Mouse (Mus musculus) hindlimb bud, embryonic 11.5 days (tissue): ENCODE measurements around the gene Cd151.

ENCODE experiments used
- DNase-seq: peaks from one replicate; pipeline ENCODE4 v3.0.0-alpha.2; 2012; ENCODE audit warnings: low read depth, low spot score; ENCODE audit errors: extremely low spot score

The Cd151 gene

DNA sequence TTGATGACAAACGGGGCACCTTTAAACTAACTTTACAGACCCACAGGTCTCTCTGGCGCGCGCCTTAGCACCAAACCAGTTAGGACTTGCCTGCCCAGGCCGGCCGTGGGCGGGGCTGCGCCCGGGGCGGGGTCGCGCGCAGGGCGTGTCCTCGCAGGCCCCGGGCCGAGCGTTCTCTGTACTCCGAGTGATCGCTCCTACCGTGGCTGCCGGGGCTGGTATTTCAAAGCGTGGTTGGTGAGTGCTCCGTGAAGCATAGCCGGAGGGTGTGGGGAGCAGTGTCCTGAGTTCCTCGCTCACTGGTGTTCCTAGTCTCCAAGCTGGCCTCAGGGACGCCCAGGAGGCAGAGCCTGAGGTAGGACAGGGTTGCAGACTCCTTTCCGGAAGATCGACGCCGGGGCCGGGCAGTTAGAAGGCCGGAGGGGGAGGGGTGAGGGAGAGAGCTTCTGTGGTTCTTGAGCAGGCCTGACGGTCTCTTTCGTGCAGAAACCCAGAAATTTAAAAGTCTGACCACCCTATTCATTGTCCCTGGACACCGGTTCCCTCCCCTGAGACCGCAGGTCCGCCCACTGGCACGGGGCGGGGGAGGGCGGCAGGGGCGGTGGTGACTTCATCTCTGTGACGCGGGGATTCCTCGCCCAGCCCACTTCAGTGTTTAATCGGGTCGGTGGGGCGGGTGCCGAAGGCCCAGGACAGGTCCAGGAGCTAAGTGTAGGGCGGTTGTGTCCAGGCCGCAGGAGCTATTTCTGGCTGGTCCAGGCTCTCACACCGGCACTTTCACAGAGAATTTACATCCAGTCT lies at the start of gene Cd151:
TSS of gene Cd151 (plus strand) at position 163 of the 801 bp plus-strand sequence.
- no peak for DNase-seq

DNA sequence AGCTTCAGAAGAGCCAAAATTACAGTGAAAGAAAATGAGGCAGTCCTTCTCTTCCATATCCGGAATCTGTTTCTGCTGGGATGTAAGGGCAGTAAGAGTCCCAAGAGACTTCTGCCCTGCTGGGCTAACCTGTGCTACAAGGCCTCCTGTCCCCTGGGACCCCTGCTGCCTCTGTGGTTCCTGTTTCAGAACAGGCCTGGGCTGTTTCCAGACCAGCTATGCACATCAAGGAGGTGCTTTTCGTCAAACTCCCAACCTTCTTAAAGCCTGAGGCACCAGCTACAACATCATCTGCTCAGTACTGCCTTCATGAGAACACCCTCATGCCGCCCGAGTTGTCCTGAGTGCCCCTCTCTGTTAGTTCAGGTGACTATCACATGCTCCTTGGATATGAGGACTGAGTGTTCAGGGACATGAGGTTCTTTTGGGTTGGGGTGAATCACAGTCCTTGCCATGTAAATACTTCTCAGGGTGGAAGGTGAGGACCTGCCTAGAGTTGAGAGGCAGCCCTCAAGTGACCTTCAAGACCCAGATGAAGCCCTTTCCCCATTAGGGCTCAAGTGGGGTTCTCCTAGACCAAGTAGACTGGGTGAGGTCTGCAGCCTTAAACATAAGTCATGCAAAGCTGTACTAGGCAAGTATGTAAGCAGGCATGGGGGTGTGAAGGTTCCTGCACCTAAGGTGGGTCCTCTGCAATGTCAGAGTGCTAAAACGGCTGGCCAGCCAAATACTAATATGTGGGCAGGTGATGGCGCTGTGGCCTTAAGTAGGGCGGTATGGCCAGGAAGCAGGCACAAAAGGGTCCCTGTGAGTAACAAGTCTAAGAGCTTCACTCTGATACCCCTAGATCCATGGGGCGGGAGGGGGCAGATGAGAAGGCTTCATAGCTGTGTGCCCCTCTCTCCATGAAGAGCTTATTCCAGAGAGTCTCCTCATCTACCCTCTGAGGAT lies 49.2 kb upstream of the Cd151 start:
- no peak for DNase-seq

DNA sequence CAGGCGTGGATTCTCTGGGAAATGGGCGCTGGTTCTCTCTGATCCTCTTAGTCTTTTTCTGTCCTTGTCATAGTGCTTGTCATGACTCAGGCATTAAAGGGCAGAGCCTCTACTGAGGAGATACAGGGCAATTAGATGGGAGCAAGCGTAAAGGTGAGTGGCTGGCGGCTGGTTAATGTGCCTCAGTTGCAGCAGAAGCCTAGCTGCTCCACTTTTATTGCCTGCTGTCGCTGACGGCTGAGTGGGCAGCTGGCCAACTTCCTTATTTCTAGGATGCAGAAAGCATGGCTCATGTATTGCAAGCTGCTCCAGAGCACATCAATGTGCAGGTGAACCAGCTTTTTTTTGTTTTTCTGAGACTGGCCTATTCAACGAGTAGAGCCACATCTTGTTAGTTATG lies 48.2 kb upstream of the Cd151 start:
- no peak for DNase-seq

DNA sequence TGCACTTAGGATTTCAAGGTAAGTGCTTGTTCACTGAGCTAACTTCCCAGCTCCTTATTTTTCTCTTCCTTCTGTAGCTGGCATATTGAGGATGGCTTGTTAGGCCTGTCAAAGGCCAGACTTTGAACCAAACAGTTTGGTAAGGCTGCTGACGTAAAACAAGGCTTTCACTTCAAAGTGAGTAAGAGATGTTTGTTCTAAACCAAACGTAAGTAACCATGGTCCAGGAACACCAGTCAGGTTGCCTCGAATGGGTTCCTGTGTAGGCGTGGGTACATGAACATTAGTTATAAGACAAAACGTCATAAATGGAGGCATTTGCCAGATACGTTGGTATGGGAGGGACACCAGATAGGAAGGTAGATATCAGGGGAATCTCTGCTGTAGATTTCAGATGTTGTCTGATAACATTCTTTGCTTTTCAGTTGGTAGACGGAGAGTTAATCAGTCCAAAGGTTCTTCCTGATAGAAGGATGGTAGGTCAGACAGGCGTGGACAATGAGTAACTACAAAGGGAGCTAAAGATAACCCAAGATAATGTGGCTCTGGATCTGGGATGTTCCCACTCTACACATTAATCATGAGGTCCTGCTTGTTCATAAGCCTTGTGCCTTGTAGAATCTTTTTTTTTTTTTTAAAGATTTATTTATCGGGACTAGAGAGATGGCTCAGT lies 47.0 kb upstream of the Cd151 start:
- DNase-seq = no peak

GRCm38 (mm10) chr7:141423811-141424210 lies 43.4 kb upstream of the Cd151 start:
- DNase-seq = no peak

GRCm38 (mm10) chr7:141426948-141427730 lies 40.1 kb upstream of the Cd151 start:
- DNase-seq = no peak

DNA sequence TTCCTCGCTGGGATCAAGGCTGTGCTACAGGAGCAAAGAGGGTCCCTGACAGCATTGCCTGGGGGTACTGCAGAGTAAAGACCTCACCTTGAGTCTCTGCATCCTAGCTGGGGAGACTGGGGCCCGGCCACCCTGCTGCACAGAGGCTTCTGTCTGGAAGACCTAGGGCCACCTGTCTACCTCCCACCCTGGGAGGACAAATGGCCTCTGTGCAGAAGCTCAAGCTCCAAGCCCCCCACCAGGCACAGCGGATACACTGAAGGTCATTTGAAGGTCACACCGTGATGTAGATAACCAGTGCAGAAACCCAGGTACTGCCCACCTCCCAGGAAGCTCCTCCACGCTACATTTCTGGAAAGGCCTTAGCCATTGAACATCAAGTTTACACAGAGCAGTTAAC lies 38.5 kb upstream of the Cd151 start:
- DNase-seq = no peak

DNA sequence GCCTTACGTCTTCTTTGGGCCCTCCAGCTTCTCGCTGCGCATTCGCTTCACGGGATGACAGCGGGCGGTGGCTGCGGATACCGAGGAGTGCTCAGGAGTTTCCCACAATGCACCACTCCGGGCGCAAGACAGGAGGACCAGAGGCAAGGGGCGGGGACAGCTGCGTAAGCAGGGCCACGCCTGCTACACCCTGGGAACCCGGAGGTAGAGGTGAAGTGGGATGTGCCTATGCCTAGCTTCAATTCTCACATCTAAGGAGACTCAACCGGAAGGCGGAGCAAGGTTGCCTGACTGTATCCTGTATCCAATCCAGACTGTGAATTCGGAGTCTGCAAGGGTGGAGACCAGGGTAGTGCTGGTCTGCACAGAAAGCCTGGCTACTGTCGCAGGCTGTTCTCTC lies 37.9 kb upstream of the Cd151 start, which contains the start of gene Cend1:
TSS of gene Cend1 (minus strand) at position 182 of the 400 bp plus-strand sequence.
- no peak for DNase-seq

DNA sequence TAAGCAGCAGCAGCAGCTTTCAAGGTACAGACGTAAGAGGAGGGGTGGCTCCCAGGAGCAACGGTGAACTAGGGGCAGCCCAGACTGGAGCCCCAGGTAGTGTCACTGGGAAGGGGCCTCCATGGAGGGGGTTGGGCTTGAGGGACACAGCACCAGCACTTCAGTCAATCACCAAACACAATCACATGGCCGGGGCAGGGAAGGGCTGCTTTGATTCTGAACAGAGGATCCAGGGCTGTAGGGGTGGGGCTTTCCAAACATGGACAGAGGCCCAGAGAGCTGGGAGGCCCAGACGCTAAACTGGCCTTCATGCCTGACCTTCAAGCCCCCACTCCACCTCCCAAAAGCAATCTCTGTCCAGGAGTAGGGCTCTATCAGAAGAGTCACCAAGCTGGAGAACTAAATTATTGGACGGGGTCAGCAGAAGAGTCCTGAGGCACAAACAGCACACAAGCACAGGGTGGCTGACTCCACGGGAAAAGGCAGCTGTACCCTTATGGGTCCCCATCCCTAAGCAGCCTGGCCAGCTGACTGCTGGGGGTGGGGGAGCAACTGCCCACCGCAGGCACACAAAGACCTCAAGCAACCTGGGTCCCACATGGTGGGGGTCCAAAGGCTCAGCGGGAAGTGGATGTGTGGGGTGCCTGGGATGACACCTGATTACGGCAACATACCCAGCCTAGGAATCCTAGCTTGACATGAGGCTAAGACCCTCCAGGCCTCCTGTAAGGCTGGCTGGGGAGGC lies 37.2 kb upstream of the Cd151 start:
- DNase-seq = no peak

- DNase-seq = no peak
Observed at GRCm38 (mm10) chr7:141430585-141431240, 36.5 kb upstream of the Cd151 start.

DNA sequence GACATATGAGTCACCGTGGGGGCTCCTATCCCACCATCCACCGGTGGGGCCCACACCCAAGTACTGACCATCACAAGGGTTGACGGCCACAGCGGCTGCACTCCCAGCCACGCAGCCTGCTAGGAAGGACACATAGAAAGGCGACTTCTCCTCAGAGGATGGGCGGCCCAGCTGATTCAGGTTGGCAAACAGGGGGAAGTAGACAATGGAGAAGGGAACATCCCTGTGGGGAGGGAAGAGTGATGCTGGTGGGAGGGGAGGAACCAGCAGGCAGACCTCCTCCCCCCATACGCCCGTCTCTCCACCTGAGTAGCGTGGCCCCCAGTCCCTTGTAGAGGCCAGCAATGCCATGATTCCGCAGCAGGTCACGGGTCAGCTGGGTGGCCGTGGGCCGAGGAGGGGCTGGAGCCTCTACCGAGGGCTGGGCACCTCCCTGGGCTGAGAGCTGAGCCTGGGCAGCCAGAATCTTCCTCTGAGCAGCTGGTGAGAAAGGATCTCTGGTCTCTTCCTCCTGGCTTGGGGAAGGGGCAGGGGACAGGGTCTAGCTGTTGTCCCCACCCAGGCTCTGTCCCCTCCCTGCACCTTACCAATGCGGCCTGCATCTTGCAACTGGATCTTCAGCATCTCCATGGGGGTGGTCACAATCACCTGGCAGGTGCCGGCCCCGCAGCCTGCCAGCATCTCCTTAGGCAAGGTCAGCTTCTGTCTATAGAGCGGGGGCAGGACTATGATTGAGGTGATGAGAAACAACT lies 35.6 kb upstream of the Cd151 start:
- no peak for DNase-seq

GRCm38 (mm10) chr7:141432186-141432611 lies 35.0 kb upstream of the Cd151 start:
- no peak for DNase-seq

DNA sequence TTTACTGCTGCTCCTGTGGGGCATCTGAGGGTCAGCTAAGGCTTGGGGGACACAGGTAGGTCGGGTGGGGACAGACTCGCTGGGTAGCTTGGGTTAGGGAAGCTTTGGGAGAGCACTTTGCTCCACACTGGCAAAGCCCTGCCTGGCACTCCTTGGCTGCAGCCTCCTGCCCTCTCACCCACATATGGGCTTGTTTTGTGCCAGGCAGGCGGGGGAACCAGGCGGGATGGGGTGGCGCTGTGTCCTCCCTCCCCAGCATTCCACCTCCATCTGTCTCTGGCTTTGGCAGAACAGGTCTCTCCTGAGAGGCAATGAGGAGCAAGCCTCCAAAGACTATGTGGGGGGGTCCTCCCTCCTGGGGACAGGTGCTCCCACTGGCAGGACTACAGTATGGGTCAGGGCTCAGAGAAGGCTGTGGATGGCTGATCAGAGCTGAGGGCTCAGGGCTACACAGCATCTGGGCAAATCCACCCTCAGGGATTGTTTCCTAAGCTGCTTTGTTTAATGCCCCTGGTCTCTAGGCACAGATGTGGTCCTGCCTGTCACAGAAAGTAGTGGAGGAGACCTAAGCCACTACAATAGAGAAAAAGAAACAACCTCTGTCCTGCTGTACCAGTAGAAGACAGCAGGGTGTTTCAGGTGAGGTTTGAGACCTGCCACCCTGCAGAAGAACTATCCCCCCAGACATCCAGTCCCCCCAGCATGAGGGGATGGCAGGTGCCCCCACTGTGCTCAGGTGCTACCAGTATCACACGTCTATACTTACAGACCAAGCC lies 34.3 kb upstream of the Cd151 start:
- no peak for DNase-seq

- DNase-seq = no peak
Observed at GRCm38 (mm10) chr7:141433517-141434400, 33.4 kb upstream of the Cd151 start.

DNA sequence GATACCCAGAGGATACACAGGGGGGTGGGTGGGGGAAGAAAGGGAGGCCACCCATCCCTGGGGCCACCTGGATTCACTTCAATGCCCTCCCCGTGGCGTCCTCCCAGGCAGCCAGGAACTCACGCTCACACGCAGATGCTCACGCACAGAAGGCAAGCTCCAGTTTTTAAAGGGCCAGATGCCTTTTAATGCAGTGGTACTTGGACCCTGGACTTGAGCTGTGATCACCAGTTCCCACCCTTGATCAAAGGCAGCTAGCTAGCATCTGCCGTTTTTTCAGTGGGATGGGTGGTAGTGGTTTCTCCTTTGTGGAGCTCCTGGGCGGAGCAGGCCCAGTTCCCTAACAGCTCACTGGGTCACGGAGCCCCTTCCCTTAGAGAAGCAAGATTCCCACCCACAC lies 32.7 kb upstream of the Cd151 start:
- no peak for DNase-seq

DNA sequence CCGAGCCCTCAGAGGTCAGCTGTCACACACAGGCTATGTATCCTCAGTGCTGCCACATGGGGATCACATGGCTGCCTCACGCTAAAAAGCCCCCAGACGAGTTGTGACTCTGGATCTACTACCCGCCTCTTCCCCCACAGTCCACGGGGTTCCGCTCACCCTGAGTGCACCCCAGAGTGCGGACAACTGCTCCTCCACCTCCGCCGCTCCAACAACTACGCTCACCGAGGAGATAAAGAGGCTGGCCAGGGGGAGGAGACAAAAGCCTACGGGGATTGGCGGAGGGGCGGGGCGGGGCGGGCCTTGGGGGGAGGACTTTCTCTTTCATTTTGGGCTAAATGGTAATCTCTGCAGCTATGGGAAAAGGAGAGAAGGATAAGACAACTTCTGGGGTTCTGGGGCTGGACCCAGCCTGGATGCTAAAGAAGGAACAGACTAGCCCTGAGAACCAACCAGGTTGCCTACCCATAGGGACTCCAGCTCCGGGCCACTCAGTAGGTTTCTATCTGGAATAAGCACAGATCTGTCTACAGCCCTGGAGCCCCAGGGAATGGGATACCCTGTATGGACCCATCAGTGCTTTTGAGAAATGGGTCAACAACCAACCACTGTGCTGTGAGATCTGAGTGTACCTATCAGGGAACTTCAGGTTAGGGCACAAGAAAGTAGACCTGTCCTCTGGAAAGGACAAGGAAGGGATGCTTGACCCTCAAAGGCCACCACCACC lies 31.9 kb upstream of the Cd151 start:
- no peak for DNase-seq
